Mouse (Mus musculus) embryonic facial prominence, embryonic 14.5 days (tissue): ENCODE measurements at regions not wholly inside any gene's neighbourhood (a gene's known extent, or its start where the extent isn't known, plus 50 kb on each side); places are given as distances from the start of the nearest gene placed in this dataset.

Experiments used
- ATAC-seq: fragments of 200-750 bp; cut with Nextera tagmentation; 2 replicates; pipeline ENCODE4 v1.8.0; 2017; ENCODE audit warnings: low read depth, moderate number of reproducible peaks, moderate TSS enrichment
- DNase-seq: peaks from one replicate; pipeline ENCODE4 v3.0.0-alpha.2; 2015; ENCODE audit warnings: low spot score
- H3K27ac ChIP-seq: fragments of 300-500 bp; sonication (generic); replicated peaks from 2 replicates; pipeline ENCODE4 v1.5.1; 2014; ENCODE audit warnings: low read depth, mild to moderate bottlenecking, low read length, moderate library complexity
- H3K27me3 ChIP-seq: fragments of 300-500 bp; sonication (generic); replicated peaks from 2 replicates; pipeline ENCODE4 v1.6.1; 2014; ENCODE audit warnings: low read length; ENCODE audit not compliant: control insufficient read depth, insufficient read depth
- H3K36me3 ChIP-seq: fragments of 300-500 bp; sonication (generic); 2 replicates; pipeline ENCODE4 v1.6.1; 2014; ENCODE audit warnings: low read length, mixed read lengths; ENCODE audit not compliant: control insufficient read depth, insufficient read depth
- H3K4me1 ChIP-seq: fragments of 300-500 bp; sonication (generic); 2 replicates; pipeline ENCODE4 v1.6.1; 2014; ENCODE audit warnings: antibody characterized with exemption, low read length; ENCODE audit not compliant: control insufficient read depth, insufficient read depth
- H3K4me2 ChIP-seq: fragments of 300-500 bp; sonication (generic); 2 replicates; pipeline ENCODE4 v1.6.1; 2014; ENCODE audit warnings: low read depth, mild to moderate bottlenecking, low read length, moderate library complexity, mixed read lengths
- H3K4me3 ChIP-seq: fragments of 300-500 bp; sonication (generic); 2 replicates; pipeline ENCODE4 v1.5.1; 2014; ENCODE audit warnings: low read depth, mild to moderate bottlenecking, low read length
- H3K9ac ChIP-seq: fragments of 300-500 bp; sonication (generic); 2 replicates; pipeline ENCODE4 v1.6.1; 2014; ENCODE audit warnings: low read depth, mild to moderate bottlenecking, low read length, moderate library complexity, mixed read lengths
- H3K9me3 ChIP-seq: fragments of 300-500 bp; sonication (generic); 2 replicates; pipeline ENCODE4 v1.6.1; 2016; ENCODE audit warnings: low read length; ENCODE audit not compliant: control insufficient read depth
- WGBS: fragments of 180-500 bp; shearing (Covaris S2); extraction: QIAGEN DNeasy Blood & Tissue Kit; methylation state at CpG from one replicate; pipeline ENCODE4 v1.1.7; 2014; 5-methylcytosine and 5-hydroxymethylcytosine counted together

DNA sequence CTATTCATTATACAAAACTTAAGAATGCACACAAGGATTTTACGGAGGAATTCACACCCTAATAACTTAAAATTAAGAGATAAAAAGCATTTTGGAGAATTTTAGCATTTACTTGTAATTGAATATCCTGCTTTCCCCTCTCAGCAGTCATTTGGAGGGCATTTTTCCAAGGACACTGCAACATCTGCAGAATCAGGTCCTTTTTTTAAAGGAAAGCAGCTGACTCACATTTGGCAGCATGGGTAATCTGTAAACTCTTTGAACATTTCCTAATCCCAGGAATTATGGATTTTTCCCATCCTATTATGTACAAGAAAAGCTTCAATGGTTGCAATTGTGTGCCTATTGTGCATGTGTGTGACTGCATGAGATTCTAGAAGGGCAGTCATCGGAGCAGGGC is 112.0 kb downstream of the Gm19410 start:
- no peak overlapping the region for H3K9ac ChIP-seq
- DNase-seq (peak; percentile 39), ATAC-seq (no peak)
- H3K36me3 ChIP-seq = no peaks in the 10 kb centered on the region
- no peak overlapping the region for H3K4me3 ChIP-seq
- H3K4me1 ChIP-seq = peaks cover 7% of the 10 kb centered on the region; the same call in 1 of the 2 replicates
- H3K27me3 ChIP-seq = no peaks in the 10 kb centered on the region
- no peaks in the 10 kb centered on the region for H3K9me3 ChIP-seq
- WGBS = 77% methylated on average over 2 of the region's 2 CpGs
- H3K4me2 ChIP-seq = no peak overlapping the region
- H3K27ac ChIP-seq = no peak overlapping the region

DNA sequence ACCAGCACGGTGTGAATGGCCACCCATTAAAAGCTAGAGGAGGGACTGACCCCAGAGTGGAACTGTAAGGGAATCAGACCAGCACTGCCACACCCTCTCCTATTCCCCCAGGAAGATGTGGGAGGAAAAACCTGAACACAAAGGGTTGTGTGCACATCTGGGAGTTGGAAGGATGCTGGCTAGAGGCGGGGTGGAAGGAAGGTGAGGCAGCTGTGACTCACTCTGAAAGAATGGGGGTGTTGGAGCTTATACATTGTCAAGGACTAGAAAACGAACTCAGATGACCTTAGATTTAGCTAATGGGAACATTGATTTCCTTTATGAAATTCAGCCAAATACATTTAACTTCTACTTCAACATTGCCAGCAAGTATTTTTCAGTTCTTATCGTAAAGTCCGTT is 116.2 kb downstream of the Gm19410 start:
- 54% methylated on average over 5 of the region's 5 CpGs for WGBS
- Histone ChIP-seq H3K4me3 (no peak overlapping the region), H3K27ac (no peak overlapping the region)

GRCm38 (mm10) chr8:35882638-35883455 is 117.3 kb downstream of the Gm19410 start:
- peaks cover 9% of the 10 kb centered on the region; the same call in 1 of the 2 replicates for H3K4me1 ChIP-seq
- WGBS = 10% methylated on average over 12 of the region's 12 CpGs
- H3K36me3 ChIP-seq = no peaks in the 10 kb centered on the region
- peak overlapping the region; percentile 48; the same call in 1 of the 2 replicates for H3K9ac ChIP-seq
- no peak overlapping the region for H3K4me3 ChIP-seq
- H3K9me3 ChIP-seq = peaks cover 6% of the 10 kb centered on the region; the same call in 1 of the 2 replicates
- peak overlapping the region; percentile 31 for H3K4me2 ChIP-seq
- DNase-seq = peak; percentile 79
- H3K27ac ChIP-seq = no peak overlapping the region
- no peaks in the 10 kb centered on the region for H3K27me3 ChIP-seq
- 0 out of 2 replicates have a peak, but pooled peaks have one; percentile 50 for ATAC-seq

More for the DNA sequence above, 116.2 kb downstream of the Gm19410 start:
- H3K9me3 ChIP-seq = peaks cover 6% of the 10 kb centered on the region; the same call in 1 of the 2 replicates
- no peaks in the 10 kb centered on the region for H3K27me3 ChIP-seq
- ATAC-seq = peak; percentile 47; the same call in 1 of the 2 replicates
- H3K9ac ChIP-seq = no peak overlapping the region
- H3K4me2 ChIP-seq = no peak overlapping the region
- peak; percentile 47 for DNase-seq
- H3K36me3 ChIP-seq = no peaks in the 10 kb centered on the region
- peaks cover 12% of the 10 kb centered on the region; the same call in 1 of the 2 replicates for H3K4me1 ChIP-seq

GRCm38 (mm10) chr8:35883456-35883780 is 117.8 kb downstream of the Gm19410 start:
- Histone ChIP-seq H3K27me3 (no peaks in the 10 kb centered on the region), H3K27ac (no peak overlapping the region; the same call in 1 of the 2 replicates), H3K4me3 (no peak overlapping the region), H3K4me1 (peaks cover 9% of the 10 kb centered on the region; the same call in 1 of the 2 replicates), H3K9ac (no peak overlapping the region), H3K4me2 (peak overlapping the region; percentile 31; the same call in 1 of the 2 replicates), H3K36me3 (no peaks in the 10 kb centered on the region), H3K9me3 (peaks cover 6% of the 10 kb centered on the region; the same call in 1 of the 2 replicates)
- ATAC-seq (no peak), DNase-seq (no peak)
- 68% methylated on average over 1 of the region's 1 CpGs for WGBS

- H3K27ac ChIP-seq = no peak overlapping the region
- no peaks in the 10 kb centered on the region for H3K36me3 ChIP-seq
- no peak overlapping the region for H3K4me2 ChIP-seq
- peaks cover 9% of the 10 kb centered on the region; the same call in 1 of the 2 replicates for H3K4me1 ChIP-seq
- ATAC-seq (no peak), DNase-seq (no peak)
- no peaks in the 10 kb centered on the region for H3K27me3 ChIP-seq
- no peak overlapping the region for H3K4me3 ChIP-seq
- 66% methylated on average over 6 of the region's 6 CpGs for WGBS
- no peak overlapping the region for H3K9ac ChIP-seq
- peaks cover 6% of the 10 kb centered on the region; the same call in 1 of the 2 replicates for H3K9me3 ChIP-seq
Observed at GRCm38 (mm10) chr8:35884545-35884944, 119.0 kb downstream of the Gm19410 start.

- Histone ChIP-seq H3K36me3 (no peaks in the 10 kb centered on the region), H3K9ac (no peak overlapping the region), H3K4me2 (no peak overlapping the region), H3K4me3 (no peak overlapping the region), H3K9me3 (peaks cover 6% of the 10 kb centered on the region; the same call in 1 of the 2 replicates), H3K4me1 (peaks cover 10% of the 10 kb centered on the region; the same call in 1 of the 2 replicates), H3K27me3 (no peaks in the 10 kb centered on the region), H3K27ac (no peak overlapping the region)
- 71% methylated on average over 4 of the region's 4 CpGs for WGBS
- no peak for ATAC-seq
- DNase-seq = no peak
Observed at GRCm38 (mm10) chr8:35890083-35890482, 124.5 kb downstream of the Gm19410 start.

DNA sequence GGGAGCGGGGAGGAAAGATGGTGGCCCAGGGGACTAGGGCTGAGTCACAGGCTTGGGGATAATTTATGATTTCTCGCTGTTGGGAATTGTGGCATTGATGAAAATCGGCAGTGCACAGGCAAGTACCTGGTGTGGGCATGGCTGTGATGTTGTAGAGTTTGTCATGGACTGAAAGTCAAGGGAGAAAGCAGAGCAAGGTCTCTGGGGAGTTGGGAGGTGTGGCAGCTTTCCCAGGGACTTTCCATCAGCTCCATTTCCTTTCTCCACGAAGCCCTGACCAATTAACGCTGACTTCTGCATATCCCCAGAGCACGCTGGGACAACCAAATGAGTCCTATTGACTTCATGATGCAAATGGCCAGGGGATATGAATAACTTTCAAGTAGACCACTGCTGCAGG is 126.2 kb downstream of the Gm19410 start:
- Histone ChIP-seq H3K27ac (no peak overlapping the region), H3K4me2 (no peak overlapping the region), H3K9me3 (no peaks in the 10 kb centered on the region), H3K4me3 (no peak overlapping the region), H3K36me3 (no peaks in the 10 kb centered on the region), H3K9ac (no peak overlapping the region), H3K4me1 (peaks cover 10% of the 10 kb centered on the region; the same call in 1 of the 2 replicates), H3K27me3 (no peaks in the 10 kb centered on the region)
- no peak for DNase-seq
- peak; percentile 66; the same call in 1 of the 2 replicates for ATAC-seq
- WGBS = 74% methylated on average over 6 of the region's 6 CpGs

GRCm38 (mm10) chr8:35898493-35898892 is 132.9 kb downstream of the Gm19410 start:
- 77% methylated on average over 3 of the region's 3 CpGs for WGBS

More at GRCm38 (mm10) chr8:35898493-35898892, 132.9 kb downstream of the Gm19410 start:
- Histone ChIP-seq H3K4me3 (no peak overlapping the region), H3K27ac (no peak overlapping the region), H3K9ac (no peak overlapping the region), H3K9me3 (no peaks in the 10 kb centered on the region), H3K36me3 (no peaks in the 10 kb centered on the region), H3K4me1 (peaks cover 6% of the 10 kb centered on the region; the same call in 1 of the 2 replicates), H3K27me3 (no peaks in the 10 kb centered on the region), H3K4me2 (no peak overlapping the region)
- no peak for DNase-seq
- no peak for ATAC-seq
